ENCODE assay signal across 8 mouse cellular contexts in genomic region chr12:76879242-76879641, GRCm38 (mm10). TPM values are rescaled to one million over a fixed set of nuclear protein-coding genes. Genes with fewer than 3 reads are reported as not detected.
DNase-seq lines count a peak whose midpoint lies in the region; ATAC-seq and TF ChIP-seq lines count a peak whose summit lies in the region.
"Had no signal": no experiment of that assay in that cellular context is flagged by ENCODE, and none has a peak within 500 bp of the region (broad histone marks: within the 10 kb centered on the region; RNA-seq: fewer than 3 reads in every experiment).

No protein-coding gene starts in this region.

- no peaks in the 10 kb centered on the region for H3K9me3 ChIP-seq in kidney, embryonic 15.5 days (replicated peaks)
- H3K9me3 ChIP-seq in liver, embryonic 14.5 days (ENCODE audit: control insufficient read depth, low read length): no peaks in the 10 kb centered on the region
- H3K9me3 ChIP-seq: midbrain, embryonic 12.5 days had no signal

- TF ChIP-seq EP300 in liver, embryonic 14.5 days (IDR thresholded peaks at IDR 0.05; ENCODE audit: low read depth): no peak

- intact Hi-C loops in gastrocnemius, adult 2 months (cut with DNase I): loop anchor here (1.0 kb wide), 1 partner anchor 42 kb away; no protein-coding TSS in a partner anchor

- peak; percentile 59 for DNase-seq in A20 (ENCODE audit: low read depth, low spot score)
- DNase-seq in ES-CJ7 (ENCODE audit: low read depth, low spot score): peak; percentile 90
- peak; percentile 65 for DNase-seq in gastrocnemius, adult 2 months
- peak; percentile 32 to 43 (median 32) for DNase-seq in liver, embryonic 14.5 days (ENCODE audit: low read depth in 3 of 3, low spot score in 3 of 3)
- peak; percentile 65 for DNase-seq in retina, postnatal 7 days (ENCODE audit: low read depth, low spot score)

- H3K4me3 ChIP-seq in gastrocnemius, adult 2 months: no peak overlapping the region
- no peak overlapping the region for H3K4me3 ChIP-seq in kidney, embryonic 15.5 days (replicated peaks)
- no peak overlapping the region for H3K4me3 ChIP-seq in liver, embryonic 14.5 days (ENCODE audit: insufficient read depth in 1 of 2, low read depth in 2 of 2, low read length in 2 of 2)
- H3K4me3 ChIP-seq: midbrain, embryonic 12.5 days had no signal

- peaks cover 4% of the 10 kb centered on the region for H3K36me3 ChIP-seq in kidney, embryonic 15.5 days
- no peaks in the 10 kb centered on the region for H3K36me3 ChIP-seq in liver, embryonic 14.5 days (replicated peaks; ENCODE audit: control insufficient read depth, insufficient read depth, low read depth)

- H3K9ac ChIP-seq in kidney, embryonic 15.5 days: no peak overlapping the region
- no peak overlapping the region for H3K9ac ChIP-seq in liver, embryonic 14.5 days (replicated peaks)
- H3K9ac ChIP-seq: midbrain, embryonic 12.5 days had no signal

- peaks cover 17% of the 10 kb centered on the region for H3K4me1 ChIP-seq in kidney, embryonic 15.5 days
- H3K4me1 ChIP-seq in liver, embryonic 14.5 days (replicated peaks; ENCODE audit: control insufficient read depth in 2 of 2, insufficient read depth in 2 of 2, low read length in 1 of 2): no peaks in the 10 kb centered on the region
- H3K4me1 ChIP-seq: midbrain, embryonic 12.5 days had no signal

- ATAC-seq in cerebellum, adult (ENCODE audit: insufficient number of reproducible peaks, low FRiP score, low TSS enrichment): peak; percentile 67; the same call in 1 of the 2 replicates
- ATAC-seq in kidney, embryonic 15.5 days (replicated peaks; ENCODE audit: low FRiP score): peak; percentile 44; the same call in 1 of the 2 replicates
- ATAC-seq in liver, embryonic 14.5 days (ENCODE audit: insufficient read depth): no peak

- H3K27ac ChIP-seq in gastrocnemius, adult 2 months: peak overlapping the region; percentile 4; the same call in 1 of the 2 replicates
- H3K27ac ChIP-seq in kidney, embryonic 15.5 days: no peak overlapping the region
- no peak overlapping the region for H3K27ac ChIP-seq in liver, embryonic 14.5 days
- H3K27ac ChIP-seq: midbrain, embryonic 12.5 days had no signal

- peak; percentile 78 for TF ChIP-seq CTCF in gastrocnemius, adult 2 months (IDR thresholded peaks at IDR 0.05)
- TF ChIP-seq CTCF in liver, embryonic 14.5 days (IDR thresholded peaks at IDR 0.05; ENCODE audit: low read depth): peak; percentile 79

- H3K4me2 ChIP-seq in kidney, embryonic 15.5 days: no peak overlapping the region
- H3K4me2 ChIP-seq in liver, embryonic 14.5 days (ENCODE audit: low read depth): no peak overlapping the region
- H3K4me2 ChIP-seq: midbrain, embryonic 12.5 days had no signal

- H3K27me3 ChIP-seq in kidney, embryonic 15.5 days: no peaks in the 10 kb centered on the region
- no peaks in the 10 kb centered on the region for H3K27me3 ChIP-seq in liver, embryonic 14.5 days (ENCODE audit: control insufficient read depth, insufficient read depth, low read length)
- H3K27me3 ChIP-seq: midbrain, embryonic 12.5 days had no signal

- 6% methylated on average over 5 of the region's 5 CpGs for WGBS in kidney, embryonic 15.5 days
- WGBS in liver, embryonic 14.5 days (ENCODE audit: insufficient replicate concordance): 14% methylated on average over 5 of the region's 5 CpGs

RNA-seq across cellular contexts. Expression of gene Rab15, which starts 56.5 kb away (rescaled TPM):
- 1 to 10 TPM; 1.0 to 5.6 TPM for total RNA-seq in gastrocnemius, adult 2 months (2021)
- polyA plus RNA-seq in kidney, embryonic 15.5 days (2015; fragmentation: Nextera tagmentation; extraction: Ambion mirVana): 10.9 and 11.1 TPM in 2 replicates
- polyA plus RNA-seq in liver, embryonic 14.5 days (2012; rRNA removed): 0.11 and 0.13 TPM in 2 replicates
- 0.05 and 0.15 TPM in 2 replicates for polyA plus RNA-seq in liver, embryonic 14.5 days (2014; fragmentation: Nextera tagmentation; extraction: Ambion mirVana)

Comparison
In these comparisons a context has a peak if more than half of its experiments do, and no peak if none do; other contexts are left out.
1. DNase-seq: peak in every context shown above with its lines; median percentile 90 in ES-CJ7; 65 in gastrocnemius, adult 2 months; 65 in retina, postnatal 7 days; 59 in A20; 32 in liver, embryonic 14.5 days.
2. RNA of gene Rab15, which starts 56.5 kb away (polyA plus RNA-seq): 10.9 to 11.1 TPM in kidney, embryonic 15.5 days; 0.05 to 0.15 TPM in liver, embryonic 14.5 days; every median in the first group is over 10 times any median in the second.